Mouse (Mus musculus) G1E (cell line): ENCODE data around the gene Gpr39.

ENCODE experiments used
- CTCF ChIP-seq: IDR thresholded peaks from 2 replicates; pipeline ENCODE4 v1.5.1; 2012; ENCODE audit warnings: low read depth, low read length, inconsistent platforms, mixed read lengths
- GATA1 ChIP-seq: IDR thresholded peaks from 2 replicates; pipeline ENCODE4 v1.6.1; 2012; ENCODE audit warnings: borderline replicate concordance, low read length, inconsistent platforms, mixed read lengths
- GATA2 ChIP-seq: IDR thresholded peaks from 2 replicates; pipeline ENCODE4 v1.6.1; 2012; ENCODE audit warnings: low read depth, low read length, inconsistent platforms, borderline replicate concordance
- POLR2AphosphoS5 ChIP-seq: IDR thresholded peaks from 2 replicates; pipeline ENCODE4 v1.6.1; 2012; ENCODE audit warnings: low read depth, low read length, inconsistent platforms; ENCODE audit not compliant: insufficient replicate concordance
- TAL1 ChIP-seq: conservative IDR thresholded peaks from 2 replicates; pipeline ENCODE4 v1.6.1; 2012; ENCODE audit warnings: low read depth, low read length, inconsistent platforms, mixed read lengths

DNA sequence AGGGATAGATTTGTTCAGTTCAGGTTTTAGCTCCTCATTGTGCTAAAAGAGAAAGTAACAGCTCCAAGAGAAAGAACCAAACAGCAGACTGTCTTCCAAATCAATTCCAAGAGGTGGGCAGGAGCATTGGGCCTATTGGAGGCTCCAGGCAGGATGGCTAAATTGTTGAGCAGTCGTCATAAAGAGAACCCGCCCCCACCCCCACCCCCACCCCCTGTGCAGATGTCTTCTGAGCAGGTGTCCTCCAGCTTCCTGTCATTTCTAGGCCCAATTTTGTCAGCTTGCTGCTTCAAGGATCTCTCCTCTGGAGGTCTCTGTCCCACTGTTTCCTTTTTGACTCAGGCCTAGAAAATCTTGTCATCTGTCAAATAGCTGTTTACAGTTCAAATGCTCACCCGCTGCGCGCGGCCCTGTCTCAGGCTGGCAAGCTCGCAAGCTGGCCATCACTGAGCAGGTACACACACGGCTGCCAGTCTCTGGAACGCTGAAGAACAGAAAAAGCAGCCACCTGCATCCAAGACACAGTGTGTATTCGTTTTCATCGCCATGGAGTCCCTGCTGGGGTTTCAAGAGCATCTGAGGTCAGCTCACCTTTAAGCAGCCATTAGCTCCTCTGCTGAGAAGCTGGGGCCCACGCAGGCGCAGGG, 163.1 kb downstream of the Gpr39 start:
- TF ChIP-seq GATA1 (no peak), TAL1 (no peak), CTCF (no peak), POLR2AphosphoS5 (no peak), GATA2 (no peak)
